In genomic region chr3:59203802-59204520, GRCm38 (mm10) we compare ENCODE assay signal across 17 mouse cellular contexts. TPM values are rescaled to one million over a fixed set of nuclear protein-coding genes. Genes with fewer than 3 reads are reported as not detected.
DNase-seq lines count a peak whose midpoint lies in the region; ATAC-seq lines count a peak whose summit lies in the region.
"Had no signal": no experiment of that assay in that cellular context is flagged by ENCODE, and none has a peak within 500 bp of the region (broad histone marks: within the 10 kb centered on the region; RNA-seq: fewer than 3 reads in every experiment).

No protein-coding gene starts in this region.

- intact Hi-C loops in heart, postnatal 36 days (cut with DNase I): no loop called here

- peaks cover 35% of the 10 kb centered on the region for H3K4me1 ChIP-seq in heart, embryonic 13.5 days
- 0 out of 2 replicates have a peak, but pooled peaks cover 3% of the 10 kb centered on the region for H3K4me1 ChIP-seq in intestine, embryonic 15.5 days (replicated peaks)
- H3K4me1 ChIP-seq: hindbrain, embryonic 10.5 days; midbrain, embryonic 15.5 days had no signal

- no peak for DNase-seq in heart, postnatal 36 days
- DNase-seq in lung, postnatal 36 days: peak; percentile 68
- no peak for DNase-seq in layer of hippocampus, adult 8-10 months (ENCODE audit: low spot score in 2 of 2)
- no peak for DNase-seq in ovary, postnatal 36 days (ENCODE audit: low spot score)
- DNase-seq: kidney, adult 9 months; right cerebral cortex, postnatal 4 days had no signal

- no peak overlapping the region for H3K4me2 ChIP-seq in heart, embryonic 13.5 days
- no peak overlapping the region for H3K4me2 ChIP-seq in intestine, embryonic 15.5 days (replicated peaks)
- H3K4me2 ChIP-seq: liver, embryonic 12.5 days; midbrain, embryonic 15.5 days had no signal

- no peak overlapping the region for H3K4me3 ChIP-seq in heart, embryonic 13.5 days
- no peak overlapping the region for H3K4me3 ChIP-seq in intestine, embryonic 15.5 days (replicated peaks)
- H3K4me3 ChIP-seq: erythroblast, embryonic 14.5 days; hindbrain, embryonic 10.5 days; liver, embryonic 12.5 days; midbrain, embryonic 15.5 days had no signal

- ATAC-seq in heart, embryonic 13.5 days (ENCODE audit: extremely low read depth, insufficient number of reproducible peaks, low FRiP score, low TSS enrichment): no peak
- peak; percentile 69 for ATAC-seq in CD4-positive, CD25-positive, alpha-beta regulatory T cell, adult 4 months
- ATAC-seq in common myeloid progenitor, adult 5-6 weeks (replicated peaks; ENCODE audit: low read depth, poor library complexity, severe bottlenecking): peak; percentile 16; the same call in 1 of the 2 replicates
- ATAC-seq in intestine, embryonic 15.5 days: no peak
- ATAC-seq: liver, embryonic 12.5 days; midbrain, embryonic 15.5 days had no signal

- 35% methylated on average over 8 of the region's 8 CpGs for WGBS in heart, embryonic 13.5 days
- WGBS in intestine, embryonic 15.5 days: 68% methylated on average over 8 of the region's 8 CpGs

- peak overlapping the region; percentile 76 for H3K27ac ChIP-seq in heart, embryonic 13.5 days (replicated peaks)
- no peak overlapping the region for H3K27ac ChIP-seq in intestine, embryonic 15.5 days
- H3K27ac ChIP-seq: hindbrain, embryonic 10.5 days; liver, embryonic 12.5 days; midbrain, embryonic 15.5 days had no signal

- no peaks in the 10 kb centered on the region for H3K36me3 ChIP-seq in heart, embryonic 13.5 days
- H3K36me3 ChIP-seq in intestine, embryonic 15.5 days: no peaks in the 10 kb centered on the region
- H3K36me3 ChIP-seq: hindbrain, embryonic 10.5 days; liver, embryonic 12.5 days; midbrain, embryonic 15.5 days had no signal

- no peaks in the 10 kb centered on the region for H3K9me3 ChIP-seq in heart, embryonic 13.5 days
- H3K9me3 ChIP-seq in intestine, embryonic 15.5 days: no peaks in the 10 kb centered on the region
- H3K9me3 ChIP-seq: hindbrain, embryonic 10.5 days; liver, embryonic 12.5 days; midbrain, embryonic 15.5 days had no signal

- no peaks in the 10 kb centered on the region for H3K27me3 ChIP-seq in heart, embryonic 13.5 days (replicated peaks)
- H3K27me3 ChIP-seq in intestine, embryonic 15.5 days (replicated peaks): no peaks in the 10 kb centered on the region
- H3K27me3 ChIP-seq: liver, embryonic 12.5 days; midbrain, embryonic 15.5 days had no signal

- no peak overlapping the region for H3K9ac ChIP-seq in heart, embryonic 13.5 days
- no peak overlapping the region for H3K9ac ChIP-seq in intestine, embryonic 15.5 days
- H3K9ac ChIP-seq: liver, embryonic 12.5 days; midbrain, embryonic 15.5 days had no signal

RNA-seq across cellular contexts. Expression of gene P2ry13, which starts 6.7 kb away (rescaled TPM):
- polyA plus RNA-seq in heart, embryonic 13.5 days (2015; fragmentation: Nextera tagmentation; extraction: Ambion mirVana): 1.1 TPM in 2 replicates
- 1 to 10 TPM in 1 of 2 experiments, under 1 TPM in 1; 0.64 to 1.1 TPM for total RNA-seq in heart, postnatal 36 days (2021)
- polyA plus RNA-seq in CD4-positive, CD25-positive, alpha-beta regulatory T cell, adult 4 months (2017; shearing (Covaris generic)): under 1 TPM; 0.67 to 0.71 TPM
- 0.58 and 0.91 TPM in 2 replicates for total RNA-seq in common myeloid progenitor, adult 5-6 weeks (2017)
- total RNA-seq in layer of hippocampus, adult 8-10 months (2022): 10 to 100 TPM in 2 of 4 experiments, 1 to 10 TPM in 2; 7.7 to 23.9 (median 15.7) TPM
- polyA plus RNA-seq in intestine, embryonic 15.5 days (2015; fragmentation: Nextera tagmentation; extraction: Ambion mirVana): 1.2 and 1.6 TPM in 2 replicates
- polyA plus RNA-seq: erythroblast, embryonic 14.5 days had no signal

RNA-seq across cellular contexts. Expression of gene Gpr87, which starts 9.1 kb away (rescaled TPM):
- polyA plus RNA-seq in heart, embryonic 13.5 days (2015; fragmentation: Nextera tagmentation; extraction: Ambion mirVana): not detected in 2 replicates
- not detected for total RNA-seq in heart, postnatal 36 days (2021)
- not detected for polyA plus RNA-seq in CD4-positive, CD25-positive, alpha-beta regulatory T cell, adult 4 months (2017; shearing (Covaris generic))
- 0.14 TPM in 1 of 2 replicates, not detected in the other for total RNA-seq in common myeloid progenitor, adult 5-6 weeks (2017)
- not detected for total RNA-seq in layer of hippocampus, adult 8-10 months (2022)
- not detected in 2 replicates for polyA plus RNA-seq in intestine, embryonic 15.5 days (2015; fragmentation: Nextera tagmentation; extraction: Ambion mirVana)
- total RNA-seq: adrenal gland, adult 18-20 months; left cerebral cortex, postnatal 25 days had no signal
- polyA plus RNA-seq: erythroblast, embryonic 14.5 days; frontal cortex, adult 2 months; liver, embryonic 12.5 days had no signal

RNA-seq across cellular contexts. Expression of gene P2ry14, which starts 50.5 kb away (rescaled TPM):
- 1.7 and 2.3 TPM in 2 replicates for polyA plus RNA-seq in heart, embryonic 13.5 days (2015; fragmentation: Nextera tagmentation; extraction: Ambion mirVana)
- total RNA-seq in heart, postnatal 36 days (2021): 1 to 10 TPM; 5.0 to 5.8 TPM
- polyA plus RNA-seq in CD4-positive, CD25-positive, alpha-beta regulatory T cell, adult 4 months (2017; shearing (Covaris generic)): 1 to 10 TPM; 4.8 to 5.2 TPM
- total RNA-seq in common myeloid progenitor, adult 5-6 weeks (2017): 18.9 and 22.0 TPM in 2 replicates
- 1 to 10 TPM; 1.4 to 3.4 (median 2.5) TPM for total RNA-seq in layer of hippocampus, adult 8-10 months (2022)
- polyA plus RNA-seq in intestine, embryonic 15.5 days (2015; fragmentation: Nextera tagmentation; extraction: Ambion mirVana): 8.6 and 10.3 TPM in 2 replicates
- polyA plus RNA-seq: erythroblast, embryonic 14.5 days had no signal

RNA-seq across cellular contexts. Expression of gene P2ry12, which starts 58.7 kb away (rescaled TPM):
- polyA plus RNA-seq in heart, embryonic 13.5 days (2015; fragmentation: Nextera tagmentation; extraction: Ambion mirVana): 1.6 and 1.7 TPM in 2 replicates
- total RNA-seq in heart, postnatal 36 days (2021): 1 to 10 TPM; 2.3 to 2.6 TPM
- polyA plus RNA-seq in CD4-positive, CD25-positive, alpha-beta regulatory T cell, adult 4 months (2017; shearing (Covaris generic)): under 1 TPM in 1 of 2 experiments, not detected in 1; 0.48 TPM
- 0.15 TPM in 1 of 2 replicates, not detected in the other for total RNA-seq in common myeloid progenitor, adult 5-6 weeks (2017)
- total RNA-seq in layer of hippocampus, adult 8-10 months (2022): 100 to 1,000 TPM in 2 of 4 experiments, 10 to 100 TPM in 2; 41.7 to 102 (median 71.7) TPM
- 1.9 and 2.0 TPM in 2 replicates for polyA plus RNA-seq in intestine, embryonic 15.5 days (2015; fragmentation: Nextera tagmentation; extraction: Ambion mirVana)
- polyA plus RNA-seq: erythroblast, embryonic 14.5 days had no signal

Comparison
In these comparisons a context has a peak if more than half of its experiments do, and no peak if none do; other contexts are left out.
1. ATAC-seq: peak in CD4-positive, CD25-positive, alpha-beta regulatory T cell, adult 4 months (single experiment) and common myeloid progenitor, adult 5-6 weeks (single experiment); none in heart, embryonic 13.5 days (single experiment) and intestine, embryonic 15.5 days (single experiment).